Mouse (Mus musculus) neural tube, postnatal 0 days (tissue): ENCODE data around the gene Ugt1a6b. TPM values are rescaled to one million over a fixed set of nuclear protein-coding genes. Genes with fewer than 3 reads are reported as not detected.

Experiments used
- polyA plus RNA-seq: library from polyadenylated mRNA; unstranded; fragments of >200 nt; fragmentation: Nextera tagmentation; extraction: Ambion mirVana; gene quantifications from 2 replicates; pipeline ENCODE4 v1.2.1, GENCODE M21; 2015

Ugt1a6b gene
- polyA plus RNA-seq = not detected in 2 replicates

DNA sequence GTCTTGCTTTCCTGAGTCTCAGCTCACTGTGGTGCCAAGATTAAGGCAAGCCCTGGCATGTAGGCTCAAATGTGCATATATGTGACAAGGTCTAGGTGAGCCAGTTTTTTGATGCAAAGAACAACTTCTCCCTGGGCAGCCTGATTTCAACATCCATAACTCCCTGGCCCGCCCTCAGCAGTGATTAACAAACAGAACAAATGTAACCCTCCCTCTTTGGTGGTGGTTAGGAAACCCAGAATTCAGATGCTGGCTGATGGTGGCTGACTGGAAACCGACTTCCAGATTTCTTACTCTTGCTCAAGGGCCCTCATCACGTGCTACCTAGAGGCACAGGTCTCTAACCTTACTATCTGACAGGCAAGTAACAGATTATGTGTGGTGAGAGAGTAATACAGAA lies at the start of gene Ugt1a6b:
Ugt1a6b (plus strand) TSS at position 234 of the 400 bp plus-strand sequence.

DNA sequence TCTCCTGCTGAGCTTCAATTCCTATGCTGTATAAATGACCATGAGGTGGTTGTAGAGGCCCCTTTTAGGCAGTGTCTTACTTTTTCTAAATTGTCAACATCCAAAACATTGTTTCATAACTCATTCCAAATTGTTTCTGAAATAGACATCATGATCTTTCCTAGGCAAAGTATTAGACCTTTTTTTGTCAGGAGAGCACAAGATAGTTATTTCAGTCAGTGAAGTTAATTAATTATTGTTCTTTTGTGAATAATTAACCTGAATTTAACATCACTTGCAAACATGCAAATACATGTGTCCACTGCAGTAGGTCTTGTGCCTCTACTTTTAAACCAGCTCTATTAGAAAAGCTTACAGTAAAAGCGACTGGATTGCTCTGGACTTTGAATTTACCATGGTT lies 48.0 kb upstream of the Ugt1a6b start, which contains the start of gene Ugt1a10:
Ugt1a10 (plus strand) TSS at position 301 of the 400 bp plus-strand sequence.

DNA sequence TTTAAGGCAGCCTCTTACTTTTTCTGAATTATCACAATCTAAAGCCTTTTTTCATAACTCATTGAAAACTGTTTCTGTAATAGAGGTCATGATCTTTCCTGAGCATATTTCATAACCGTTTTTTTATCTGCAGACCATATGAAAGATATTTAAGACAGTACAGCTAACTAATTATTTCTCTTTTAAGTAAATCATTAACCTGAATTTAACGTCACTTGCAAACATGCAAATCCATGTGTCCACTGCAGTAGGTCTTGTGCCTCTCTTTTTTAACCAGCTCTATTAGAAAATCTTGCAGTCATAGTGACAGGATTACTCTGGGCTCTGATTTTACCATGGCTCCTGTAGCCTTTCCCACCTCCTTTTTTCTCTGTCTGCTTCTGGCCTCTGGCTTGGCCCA lies 32.6 kb upstream of the Ugt1a6b start, which contains the start of gene Ugt1a9:
Ugt1a9 (plus strand) TSS at position 306 of the 400 bp plus-strand sequence.

DNA sequence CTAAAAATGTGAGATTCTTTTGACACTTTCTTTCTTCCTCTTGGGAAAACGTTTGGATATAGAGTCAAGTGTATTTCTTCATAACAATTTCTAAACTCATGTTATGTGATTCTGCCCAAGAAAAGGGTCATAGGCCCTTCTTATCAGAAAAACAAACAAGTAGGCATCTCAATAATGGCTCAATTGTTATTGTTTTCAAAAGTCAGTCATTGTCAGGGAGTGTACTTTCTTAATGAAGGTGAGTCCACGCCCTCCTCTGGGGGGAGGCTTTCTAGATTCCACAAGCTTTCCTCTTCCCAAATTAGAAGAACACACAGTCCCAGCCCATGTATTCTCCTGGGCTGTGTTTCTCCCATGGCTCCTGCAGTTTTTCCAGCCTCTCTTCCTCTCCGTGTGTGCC lies 15.5 kb upstream of the Ugt1a6b start, which contains the start of gene Ugt1a8:
Ugt1a8 (plus strand) TSS at position 301 of the 400 bp plus-strand sequence.

DNA sequence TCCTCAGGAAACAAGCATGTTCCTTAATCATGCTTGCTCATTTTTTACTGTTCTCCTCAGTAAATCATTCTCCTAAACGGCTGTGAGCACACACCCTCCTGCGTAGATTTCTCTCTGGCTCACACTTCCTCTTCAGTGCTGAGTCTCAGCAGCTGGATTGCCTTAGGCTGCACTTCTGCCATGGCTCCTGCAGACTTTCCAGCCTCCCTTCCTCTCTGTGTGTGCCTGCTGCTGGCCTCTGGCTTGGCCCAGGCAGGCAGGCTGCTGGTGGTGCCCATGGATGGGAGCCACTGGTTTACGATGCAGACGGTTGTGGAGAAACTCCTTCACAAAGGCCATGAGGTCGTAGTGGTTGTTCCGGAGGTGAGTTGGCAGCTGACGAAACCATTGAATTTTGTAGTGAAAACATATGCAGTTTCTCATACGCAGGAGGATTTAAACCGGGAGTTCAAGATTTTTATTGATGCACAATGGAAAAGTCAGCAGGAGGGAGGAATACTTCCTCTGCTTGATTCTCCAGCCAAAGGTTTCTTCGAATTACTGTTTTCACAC lies 8.0 kb upstream of the Ugt1a6b start, which contains the start of gene Ugt1a7c:
Ugt1a7c (plus strand) TSS at position 122 of the 552 bp plus-strand sequence.

DNA sequence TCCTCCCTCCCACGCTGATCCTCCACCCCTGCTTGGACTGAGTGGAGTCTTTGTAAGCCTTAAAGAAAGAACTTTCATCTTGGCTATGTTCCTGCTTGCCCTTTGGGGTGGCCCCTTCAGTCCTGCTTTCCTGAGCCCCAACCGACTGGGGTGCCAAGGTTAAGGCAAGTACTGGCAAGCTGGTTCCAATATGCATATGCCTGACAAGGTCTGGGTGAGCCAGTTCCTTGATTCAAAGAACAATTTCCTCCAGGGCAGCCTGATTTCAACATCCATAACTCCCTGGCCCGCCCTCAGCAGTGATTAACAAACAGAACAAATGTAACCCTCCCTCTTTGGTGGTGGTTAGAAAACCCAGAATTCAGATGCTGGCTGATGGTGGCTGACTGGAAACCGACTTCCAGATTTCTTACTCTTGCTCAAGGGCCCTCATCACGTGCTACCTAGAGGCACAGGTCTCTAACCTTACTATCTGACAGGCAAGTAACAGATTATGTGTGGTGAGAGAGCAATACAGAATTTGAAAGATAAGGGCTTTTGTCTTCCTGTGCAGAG lies 31.5 kb downstream of the Ugt1a6b start, which contains the start of gene Ugt1a6a:
Ugt1a6a (plus strand) TSS at position 353 of the 555 bp plus-strand sequence.

DNA sequence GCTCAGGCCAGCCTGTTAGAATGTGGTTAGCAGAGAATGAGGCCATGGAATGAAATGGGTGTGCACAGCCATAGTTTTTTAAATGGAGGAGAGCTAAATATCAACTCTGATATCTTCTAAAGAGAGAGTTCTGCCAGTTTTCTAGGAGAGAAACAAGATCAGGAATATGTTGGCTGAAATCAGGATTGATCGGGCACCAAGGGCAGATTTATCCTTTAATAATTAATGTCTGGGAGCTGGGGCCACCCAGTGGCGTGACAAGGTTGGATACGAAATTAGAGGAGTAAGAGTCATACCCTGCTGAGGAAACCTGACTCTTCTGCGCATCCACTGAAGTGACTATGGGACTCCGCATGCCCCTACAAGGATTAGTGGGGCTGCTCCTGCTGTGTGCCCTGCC lies 62.7 kb downstream of the Ugt1a6b start, which contains the start of gene Ugt1a5:
Ugt1a5 (plus strand) TSS at position 302 of the 400 bp plus-strand sequence.

DNA sequence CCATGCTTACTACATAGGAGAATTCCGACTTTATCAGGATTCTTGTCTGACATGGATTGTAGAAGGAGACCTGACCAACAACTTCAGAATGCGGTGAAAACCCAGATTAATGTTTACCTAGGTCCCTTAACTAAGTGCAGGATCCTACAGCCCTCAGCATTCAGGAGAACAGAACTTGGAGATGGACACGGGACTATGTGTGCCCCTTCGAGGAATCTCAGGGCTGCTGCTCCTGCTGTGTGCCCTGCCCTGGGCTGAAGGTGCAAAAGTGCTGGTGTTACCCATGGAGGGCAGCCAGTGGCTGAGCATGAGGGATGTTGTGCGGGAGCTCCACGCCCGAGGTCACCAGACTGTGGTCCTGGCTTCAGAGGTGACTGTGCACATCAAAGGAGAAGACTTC lies 97.4 kb downstream of the Ugt1a6b start, which contains the start of gene Ugt1a2:
Ugt1a2 (plus strand) TSS at position 146 of the 400 bp plus-strand sequence.

DNA sequence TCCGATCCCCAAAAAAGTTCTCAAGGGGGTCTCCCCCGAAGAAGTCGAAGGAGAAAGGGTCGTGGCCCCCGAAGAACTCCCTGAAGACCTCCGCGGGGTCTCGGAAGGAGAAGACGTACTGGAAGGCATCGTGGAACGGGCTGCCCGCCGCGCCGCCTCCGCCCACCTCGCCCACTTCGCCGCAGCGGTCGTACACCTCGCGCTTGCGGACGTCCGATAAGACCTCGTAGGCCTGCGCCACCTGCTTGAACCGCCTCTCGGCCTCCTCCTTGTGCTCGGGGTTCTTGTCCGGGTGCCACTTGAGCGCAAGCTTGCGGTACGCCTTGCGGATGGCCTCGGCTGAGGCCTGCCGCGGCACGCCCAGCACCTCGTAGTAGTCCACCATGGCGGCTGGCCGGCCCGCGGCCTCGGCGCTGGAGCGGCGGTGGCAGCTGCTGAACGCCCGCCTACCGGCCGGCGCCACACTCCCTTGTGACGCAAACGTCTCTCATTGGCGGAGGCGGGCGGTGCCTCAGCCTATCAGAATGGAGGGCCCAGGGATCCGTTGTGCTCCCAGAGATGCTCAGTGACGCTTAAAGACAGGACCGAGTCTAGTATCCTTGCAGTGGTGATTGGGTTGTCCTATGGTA lies 102.4 kb downstream of the Ugt1a6b start, which contains the start of gene Dnajb3:
Dnajb3 (minus strand) TSS at position 489 of the 629 bp plus-strand sequence.

DNA sequence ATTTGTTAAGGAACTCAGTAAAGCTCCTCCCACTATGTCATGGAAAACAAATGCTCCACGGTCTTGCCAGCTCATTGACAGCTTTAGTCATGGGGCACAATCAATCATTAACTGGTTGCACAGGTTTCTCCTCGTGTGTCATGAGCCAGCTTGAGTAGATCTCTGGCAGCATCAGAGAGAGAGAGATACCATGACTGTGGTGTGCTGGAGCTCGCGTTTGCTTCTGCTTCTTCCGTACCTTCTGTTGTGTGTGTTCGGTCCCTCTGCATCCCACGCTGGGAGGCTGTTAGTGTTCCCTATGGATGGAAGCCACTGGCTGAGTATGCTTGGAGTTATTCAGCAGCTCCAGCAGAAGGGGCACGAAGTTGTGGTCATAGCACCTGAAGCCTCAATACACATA lies 108.8 kb downstream of the Ugt1a6b start, which contains the start of gene Ugt1a1:
Ugt1a1 (plus strand) TSS at position 148 of the 400 bp plus-strand sequence.

DNA sequence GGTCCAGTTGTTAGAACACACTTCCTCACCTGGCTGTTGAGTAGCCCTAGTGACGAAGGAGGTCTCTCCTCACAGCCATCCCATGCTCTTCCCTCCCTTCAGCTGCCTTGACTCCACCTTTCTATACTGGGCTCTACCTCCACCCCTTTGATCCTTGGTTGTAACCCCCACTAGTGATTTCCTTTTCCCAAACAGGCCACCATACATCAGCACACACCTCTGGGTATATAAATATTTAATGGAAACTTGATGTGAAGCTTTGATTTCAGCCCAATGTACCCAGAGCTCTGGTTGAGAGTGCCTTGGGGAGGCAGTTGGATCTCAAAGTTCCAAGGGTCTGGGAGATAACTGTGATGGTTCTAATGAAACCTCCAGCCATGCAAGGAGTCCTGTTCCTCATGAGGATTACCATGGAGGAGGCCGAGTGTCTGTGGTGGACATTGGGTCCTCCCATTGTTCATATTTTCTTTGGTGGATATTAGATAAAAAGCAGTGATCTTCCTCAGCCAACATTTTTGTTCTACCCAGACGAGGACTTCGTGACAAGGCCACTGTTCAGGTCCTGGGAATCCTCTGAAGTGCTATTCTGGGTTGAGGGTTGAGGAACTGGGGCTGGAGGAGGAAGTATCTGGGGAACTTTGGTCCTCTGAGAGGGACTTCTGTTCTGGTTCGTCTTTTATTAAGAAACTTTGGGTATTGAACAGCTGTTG lies 123.8 kb downstream of the Ugt1a6b start, which contains the start of gene Mroh2a:
Mroh2a (plus strand) TSS at position 317 of the 710 bp plus-strand sequence.

Other genes with a start within 250 kb of the Ugt1a6b start
- 27.7 and 37.4 TPM in 2 replicates for gene Dgkd, start 250.0 kb upstream of the Ugt1a6b start, polyA plus RNA-seq
- gene Usp40, start 94.7 kb upstream of the Ugt1a6b start, polyA plus RNA-seq = 11.5 and 13.5 TPM in 2 replicates
- gene Ugt1a10, start 47.9 kb upstream of the Ugt1a6b start, polyA plus RNA-seq = not detected in 2 replicates
- gene Ugt1a9, start 32.5 kb upstream of the Ugt1a6b start, polyA plus RNA-seq = 0.17 TPM in 1 of 2 replicates, not detected in the other
- gene Ugt1a8, start 15.4 kb upstream of the Ugt1a6b start, polyA plus RNA-seq = not detected in 2 replicates
- gene Ugt1a7c, start 8.2 kb upstream of the Ugt1a6b start, polyA plus RNA-seq = 1.7 and 2.7 TPM in 2 replicates
- 3.5 and 4.2 TPM in 2 replicates for gene Ugt1a6a, start 31.6 kb downstream of the Ugt1a6b start, polyA plus RNA-seq
- gene Ugt1a5, start 62.8 kb downstream of the Ugt1a6b start, polyA plus RNA-seq = not detected in 2 replicates
- 0.08 and 0.11 TPM in 2 replicates for gene Ugt1a2, start 97.3 kb downstream of the Ugt1a6b start, polyA plus RNA-seq
- gene Dnajb3, start 102.5 kb downstream of the Ugt1a6b start, polyA plus RNA-seq = 11.7 and 14.8 TPM in 2 replicates
- gene Ugt1a1, start 108.7 kb downstream of the Ugt1a6b start, polyA plus RNA-seq = 0.08 and 0.23 TPM in 2 replicates
- gene Mroh2a, start 123.7 kb downstream of the Ugt1a6b start, polyA plus RNA-seq = 0.36 and 0.39 TPM in 2 replicates
- 34.9 and 40.6 TPM in 2 replicates for gene Hjurp, start 174.4 kb downstream of the Ugt1a6b start, polyA plus RNA-seq
- 0.19 and 0.35 TPM in 2 replicates for gene Trpm8, start 174.4 kb downstream of the Ugt1a6b start, polyA plus RNA-seq